Mouse (Mus musculus) thymus, adult 2 months (tissue): Measurements from ENCODE around the gene Ccdc9b.

ENCODE experiments used
- CTCF ChIP-seq: fragments of 200-500 bp; IDR thresholded peaks from 2 replicates; pipeline ENCODE4 v1.5.1; 2012; ENCODE audit warnings: mild to moderate bottlenecking, control low read depth, low read length, moderate library complexity, borderline replicate concordance; ENCODE audit not compliant: control insufficient read depth, poor library complexity, insufficient read depth; ENCODE audit errors: extremely low read depth
- POLR2A ChIP-seq: fragments of 200-500 bp; IDR thresholded peaks from 2 replicates; pipeline ENCODE4 v1.6.1; 2012; ENCODE audit warnings: mild to moderate bottlenecking, low read length, control low read depth, moderate library complexity; ENCODE audit not compliant: control insufficient read depth, poor library complexity, insufficient read depth; ENCODE audit errors: extremely low read depth

- TF ChIP-seq POLR2A (no peak), CTCF (no peak)
These were observed 27.7 kb upstream of the Ccdc9b start for GRCm38 (mm10) chr2:118790221-118790550.
